Mouse (Mus musculus) c-Kit-positive CD71-positive TER-119-positive erythroid progenitor cells, embryonic 14.5 days (primary cell): ENCODE results near the gene Smarcd3.

Experiments
- DNase-seq: peaks from one replicate; pipeline ENCODE4 v3.0.0-alpha.2; 2013; ENCODE audit warnings: low spot score

The Smarcd3 gene

GRCm38 (mm10) chr5:24623986-24624821 lies at the start of gene Smarcd3:
Gene Smarcd3 (minus strand): TSS chr5:24624411.
- DNase-seq, result no peak

GRCm38 (mm10) chr5:24661457-24661856 lies 37.2 kb upstream of the Smarcd3 start:
- no peak for DNase-seq

DNA sequence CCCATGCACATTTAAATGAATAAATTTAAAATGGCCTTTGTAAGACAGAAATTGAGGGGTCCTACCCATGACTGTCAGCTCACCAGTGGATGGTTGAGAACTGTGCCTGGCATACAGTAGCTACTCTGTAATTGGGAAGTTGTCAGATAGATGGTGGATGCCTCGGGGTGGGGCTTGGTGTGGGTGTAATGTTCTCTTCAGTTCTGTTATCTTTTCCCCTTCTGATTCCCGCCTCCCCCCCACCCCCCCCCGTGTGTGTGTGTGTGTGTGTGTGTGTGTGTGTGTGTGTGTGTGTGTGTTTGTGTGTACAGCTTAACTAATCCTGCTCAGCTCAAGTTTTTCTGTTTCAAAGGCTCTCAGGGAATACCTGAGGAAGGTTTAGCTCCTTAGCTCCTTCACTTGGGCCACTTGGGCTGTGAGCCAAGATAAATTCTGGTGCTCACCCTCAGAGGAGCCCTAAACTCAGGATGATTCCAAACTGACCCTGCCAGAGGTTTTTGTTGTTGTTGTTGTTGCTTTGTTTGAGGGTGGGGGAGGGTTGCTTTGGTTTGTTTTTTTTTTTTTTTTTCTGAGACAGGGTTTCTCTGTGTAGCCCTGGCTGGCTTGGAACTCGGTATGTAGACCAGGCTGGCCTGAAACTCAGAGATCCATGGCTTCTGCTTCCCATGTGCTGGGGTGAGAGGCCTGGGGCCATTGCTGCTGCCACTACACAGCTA lies 35.7 kb upstream of the Smarcd3 start:
- no peak for DNase-seq

DNA sequence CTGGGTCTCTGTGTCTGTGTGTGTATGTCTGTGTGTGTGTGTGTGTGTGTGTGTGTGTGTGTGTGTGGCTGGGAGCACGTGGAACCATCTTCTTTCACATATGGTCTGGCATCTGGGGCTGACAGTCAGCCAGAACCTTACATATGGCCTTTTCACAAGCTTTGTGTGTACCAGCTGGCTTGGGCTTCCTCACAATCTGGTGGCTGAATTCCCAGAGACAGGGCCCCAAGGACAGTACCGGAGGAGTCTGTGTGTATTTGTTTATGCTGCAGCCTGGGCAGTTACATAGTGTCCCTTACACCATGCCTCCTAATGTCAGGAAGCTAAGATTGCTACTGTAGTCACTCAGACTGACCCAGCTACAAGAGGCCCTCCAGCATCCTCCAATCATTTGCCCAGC lies 32.9 kb upstream of the Smarcd3 start:
- DNase-seq, result no peak

- DNase-seq, result no peak
Observed at GRCm38 (mm10) chr5:24654491-24654890, 30.3 kb upstream of the Smarcd3 start.

- no peak for DNase-seq
Observed at GRCm38 (mm10) chr5:24652780-24653179, 28.6 kb upstream of the Smarcd3 start.

- peak; percentile 27 for DNase-seq
Observed at GRCm38 (mm10) chr5:24651768-24652752, 27.8 kb upstream of the Smarcd3 start.

- DNase-seq, result no peak
Observed at GRCm38 (mm10) chr5:24651356-24651755, 27.1 kb upstream of the Smarcd3 start.

DNA sequence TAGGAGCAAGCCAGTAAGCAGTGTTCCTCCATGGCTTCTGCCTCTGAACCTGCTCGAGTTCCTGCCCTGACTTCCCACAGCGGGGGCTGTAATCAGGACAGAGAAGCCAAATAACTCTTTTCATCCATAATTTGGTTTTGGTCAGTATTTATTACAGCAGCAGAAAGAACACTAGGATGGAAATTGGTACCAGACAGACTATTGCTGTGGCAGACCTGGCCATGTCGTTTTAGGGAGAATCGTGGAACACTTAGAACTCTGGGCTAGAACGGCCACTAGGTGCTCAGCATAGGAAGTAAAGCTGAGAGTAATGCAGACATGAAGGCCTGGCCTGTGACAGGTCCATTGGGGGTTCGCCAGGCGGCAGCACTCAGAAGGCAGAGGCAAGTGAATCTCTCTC lies 25.5 kb upstream of the Smarcd3 start:
- DNase-seq, result no peak

- no peak for DNase-seq
Observed at GRCm38 (mm10) chr5:24649231-24649630, 25.0 kb upstream of the Smarcd3 start.

GRCm38 (mm10) chr5:24645454-24645853 lies 21.2 kb upstream of the Smarcd3 start:
- no peak for DNase-seq

- DNase-seq, result no peak
Observed at GRCm38 (mm10) chr5:24639081-24639480, 14.9 kb upstream of the Smarcd3 start.

GRCm38 (mm10) chr5:24638131-24638530 lies 13.9 kb upstream of the Smarcd3 start:
- DNase-seq, result no peak

DNA sequence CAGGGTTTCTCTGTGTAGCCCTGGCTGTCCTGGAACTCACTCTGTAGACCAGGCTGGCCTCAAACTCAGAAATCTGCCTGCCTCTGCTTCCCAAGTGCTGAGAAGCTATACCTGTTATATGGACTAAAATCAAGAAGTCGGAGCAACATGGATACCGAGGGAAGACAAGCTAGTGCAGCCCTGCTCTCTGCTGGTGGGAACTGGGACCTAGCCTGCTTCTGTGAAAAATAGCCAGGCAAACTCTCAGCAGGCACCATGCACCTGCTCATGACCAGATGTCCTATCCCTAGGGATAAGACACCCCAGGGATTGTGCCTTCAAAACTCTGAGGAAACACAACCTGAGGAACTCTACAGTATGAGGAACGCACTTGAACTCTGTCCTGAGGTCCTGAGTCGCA lies 12.8 kb upstream of the Smarcd3 start:
- no peak for DNase-seq

DNA sequence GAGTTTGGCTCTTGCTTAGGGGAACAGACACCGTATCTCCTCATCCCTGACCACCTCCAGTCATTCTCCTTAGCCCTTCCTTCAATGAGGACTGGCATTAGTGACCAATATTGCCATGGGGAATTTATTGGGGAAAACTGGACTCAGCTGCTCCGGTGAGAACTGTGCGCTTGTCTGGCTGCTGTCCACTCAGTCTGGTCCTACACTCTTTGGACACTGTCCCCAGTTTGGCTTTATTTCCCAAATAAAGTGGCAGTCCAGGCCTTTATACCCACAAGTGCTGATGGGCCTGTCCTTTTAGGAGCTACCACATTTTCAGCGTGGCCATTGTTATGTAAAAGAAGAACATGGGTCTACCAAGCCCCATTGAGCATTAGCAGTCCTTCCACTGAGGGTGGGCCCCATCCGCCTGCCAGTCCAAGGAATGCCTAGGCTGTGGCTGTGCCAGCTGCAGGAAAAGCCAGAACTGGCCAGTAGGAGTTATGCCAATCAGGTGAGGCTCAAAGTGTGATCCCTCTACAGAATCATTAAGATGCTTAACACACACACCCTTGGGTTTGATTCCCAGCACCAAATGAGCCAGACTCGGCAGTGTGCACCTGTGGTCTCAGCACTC lies 11.4 kb upstream of the Smarcd3 start:
- DNase-seq, result no peak

- no peak for DNase-seq
Observed at GRCm38 (mm10) chr5:24635093-24635492, 10.9 kb upstream of the Smarcd3 start.

DNA sequence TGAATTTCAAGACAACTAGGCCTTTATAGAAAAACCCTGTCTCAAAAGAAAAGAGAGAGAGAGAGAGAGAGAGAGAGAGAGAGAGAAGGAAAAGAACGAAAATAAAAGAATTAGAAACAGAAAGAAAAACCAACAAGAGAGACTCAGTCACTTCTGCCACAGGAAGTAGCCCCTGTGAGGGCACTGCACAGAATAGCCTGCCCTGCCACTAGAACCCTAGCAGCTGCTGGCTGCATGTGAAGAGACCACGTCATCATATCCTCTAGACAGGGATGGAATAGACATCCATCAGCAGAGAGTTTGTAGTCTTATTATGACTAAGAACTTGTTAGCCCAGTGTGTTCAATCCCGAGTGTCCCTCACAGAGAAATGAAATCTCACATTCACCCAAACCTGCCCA lies 5.5 kb upstream of the Smarcd3 start:
- DNase-seq, result no peak

DNA sequence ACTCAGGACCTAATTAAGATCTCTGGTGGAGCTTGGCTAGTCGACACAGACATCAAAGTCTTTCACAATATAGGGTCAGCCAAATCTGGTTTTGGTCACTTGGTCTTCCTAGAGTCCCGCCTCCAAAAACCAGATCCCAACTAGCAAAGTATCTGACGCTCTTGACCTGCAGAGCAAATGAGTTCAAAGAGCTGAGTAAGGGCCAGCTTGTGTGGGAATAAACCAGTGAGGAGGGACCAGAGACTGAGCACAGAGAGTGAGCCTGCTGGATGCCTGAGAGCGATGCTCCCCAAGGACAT lies 560 bp upstream of the Smarcd3 start:
- no peak for DNase-seq

GRCm38 (mm10) chr5:24623041-24623985 lies 898 bp downstream of the Smarcd3 start:
- DNase-seq, result no peak

- no peak for DNase-seq
Observed at GRCm38 (mm10) chr5:24622386-24623040, 1.7 kb downstream of the Smarcd3 start.
